Mouse (Mus musculus) midbrain, embryonic 11.5 days (tissue): Measurements from ENCODE around the gene Filip1. TPM values are rescaled to one million over a fixed set of nuclear protein-coding genes. Genes with fewer than 3 reads are reported as not detected.

Source experiments
- ATAC-seq: fragments of 200-750 bp; cut with Nextera tagmentation; 2 replicates; pipeline ENCODE4 v1.8.0; 2017; ENCODE audit warnings: moderate TSS enrichment, moderate library complexity; ENCODE audit not compliant: low FRiP score
- DNase-seq: peaks from one replicate; pipeline ENCODE4 v3.0.0; 2015; ENCODE audit warnings: low spot score; ENCODE audit errors: missing footprints
- H3K27ac ChIP-seq: fragments of 300-500 bp; sonication (generic); 2 replicates; pipeline ENCODE4 v1.5.1; 2014; ENCODE audit warnings: low read depth, low read length
- H3K27me3 ChIP-seq: fragments of 300-500 bp; sonication (generic); 2 replicates; pipeline ENCODE4 v1.6.1; 2014; ENCODE audit warnings: mild to moderate bottlenecking, low read length, moderate library complexity, mixed read lengths; ENCODE audit not compliant: control insufficient read depth, insufficient read depth
- H3K36me3 ChIP-seq: fragments of 300-500 bp; sonication (generic); 2 replicates; pipeline ENCODE4 v1.6.1; 2014; ENCODE audit warnings: mild to moderate bottlenecking, low read length, moderate library complexity, mixed read lengths; ENCODE audit not compliant: control insufficient read depth, insufficient read depth
- H3K4me1 ChIP-seq: fragments of 300-500 bp; sonication (generic); 2 replicates; pipeline ENCODE4 v1.6.1; 2014; ENCODE audit warnings: low read length; ENCODE audit not compliant: control insufficient read depth, insufficient read depth
- H3K4me2 ChIP-seq: fragments of 300-500 bp; sonication (generic); 2 replicates; pipeline ENCODE4 v1.6.1; 2014; ENCODE audit warnings: mild to moderate bottlenecking, moderate library complexity
- H3K4me3 ChIP-seq: fragments of 300-500 bp; sonication (generic); 2 replicates; pipeline ENCODE4 v1.5.1; 2014; ENCODE audit warnings: low read depth, low read length
- H3K9ac ChIP-seq: fragments of 300-500 bp; sonication (generic); 2 replicates; pipeline ENCODE4 v1.6.1; 2014; ENCODE audit warnings: low read length
- H3K9me3 ChIP-seq: fragments of 300-500 bp; sonication (generic); 2 replicates; pipeline ENCODE4 v1.6.1; 2016; ENCODE audit warnings: low read length; ENCODE audit not compliant: control insufficient read depth
- whole genome bisulfite sequencing: fragments of 180-500 bp; shearing (Covaris S2); extraction: QIAGEN DNeasy Blood & Tissue Kit; methylation state at CpG from one replicate; pipeline ENCODE4 v1.1.7; 2014; 5-methylcytosine and 5-hydroxymethylcytosine counted together
- polyA plus RNA-seq: library from polyadenylated mRNA; unstranded; fragments of >200 nt; fragmentation: Nextera tagmentation; extraction: Ambion mirVana; gene quantifications from 2 replicates; pipeline ENCODE4 v1.2.1, GENCODE M21; 2014

Filip1 gene
- polyA plus RNA-seq, 1 experiment from 2014 or later: 11.6 TPM

- H3K27me3 ChIP-seq: no peaks in the 10 kb centered on the region
- H3K4me2 ChIP-seq: no peak overlapping the region
- no peak for ATAC-seq
- 0 out of 2 replicates have a peak, but pooled peaks cover 2% of the 10 kb centered on the region for H3K4me1 ChIP-seq
- no peak overlapping the region for H3K27ac ChIP-seq
- H3K9me3 ChIP-seq: no peaks in the 10 kb centered on the region
- DNase-seq: no peak
- no peak overlapping the region for H3K9ac ChIP-seq
- WGBS: 84% methylated on average over 4 of the region's 4 CpGs
- no peaks in the 10 kb centered on the region for H3K36me3 ChIP-seq
- no peak overlapping the region for H3K4me3 ChIP-seq
Measured at GRCm38 (mm10) chr9:79993066-79993465, 19.6 kb downstream of the Filip1 start.

GRCm38 (mm10) chr9:79990456-79991017 is 22.1 kb downstream of the Filip1 start:
- no peak overlapping the region for H3K27ac ChIP-seq
- no peak for ATAC-seq

GRCm38 (mm10) chr9:79989703-79990102 is 22.9 kb downstream of the Filip1 start:
- ATAC-seq (no peak), DNase-seq (no peak)
- no peak overlapping the region for H3K27ac ChIP-seq
- no peak overlapping the region for H3K4me2 ChIP-seq
- H3K36me3 ChIP-seq: no peaks in the 10 kb centered on the region
- H3K27me3 ChIP-seq: no peaks in the 10 kb centered on the region
- H3K4me3 ChIP-seq: no peak overlapping the region
- WGBS: 89% methylated on average over 1 of the region's 1 CpGs
- 0 out of 2 replicates have a peak, but pooled peaks cover 2% of the 10 kb centered on the region for H3K4me1 ChIP-seq
- no peak overlapping the region for H3K9ac ChIP-seq
- no peaks in the 10 kb centered on the region for H3K9me3 ChIP-seq

More at GRCm38 (mm10) chr9:79990456-79991017, 22.1 kb downstream of the Filip1 start:
- H3K4me2 ChIP-seq: no peak overlapping the region
- H3K4me1 ChIP-seq: 0 out of 2 replicates have a peak, but pooled peaks cover 2% of the 10 kb centered on the region
- WGBS: 82% methylated on average over 16 of the region's 16 CpGs
- H3K36me3 ChIP-seq: no peaks in the 10 kb centered on the region
- no peak overlapping the region for H3K9ac ChIP-seq
- H3K27me3 ChIP-seq: no peaks in the 10 kb centered on the region
- DNase-seq: no peak
- no peaks in the 10 kb centered on the region for H3K9me3 ChIP-seq
- no peak overlapping the region for H3K4me3 ChIP-seq

- Histone ChIP-seq H3K4me3 (no peak overlapping the region), H3K9me3 (no peaks in the 10 kb centered on the region), H3K9ac (no peak overlapping the region), H3K36me3 (no peaks in the 10 kb centered on the region), H3K27ac (no peak overlapping the region), H3K4me1 (0 out of 2 replicates have a peak, but pooled peaks cover 2% of the 10 kb centered on the region), H3K4me2 (no peak overlapping the region), H3K27me3 (no peaks in the 10 kb centered on the region)
- ATAC-seq (no peak), DNase-seq (no peak)
- 90% methylated on average over 1 of the region's 1 CpGs for WGBS
Measured at GRCm38 (mm10) chr9:79989061-79989460, 23.6 kb downstream of the Filip1 start.

GRCm38 (mm10) chr9:79983244-79983643 is 29.4 kb downstream of the Filip1 start:
- Histone ChIP-seq H3K4me2 (no peak overlapping the region), H3K9ac (no peak overlapping the region), H3K27ac (no peak overlapping the region), H3K36me3 (no peaks in the 10 kb centered on the region), H3K4me1 (no peaks in the 10 kb centered on the region), H3K4me3 (no peak overlapping the region), H3K9me3 (no peaks in the 10 kb centered on the region), H3K27me3 (no peaks in the 10 kb centered on the region)
- DNase-seq: no peak
- ATAC-seq: no peak
- WGBS: 92% methylated on average over 10 of the region's 10 CpGs

GRCm38 (mm10) chr9:79979274-79979673 is 33.4 kb downstream of the Filip1 start:
- Histone ChIP-seq H3K36me3 (no peaks in the 10 kb centered on the region), H3K4me1 (peaks cover 3% of the 10 kb centered on the region; the same call in 1 of the 2 replicates), H3K4me2 (no peak overlapping the region), H3K9ac (no peak overlapping the region), H3K27ac (no peak overlapping the region), H3K4me3 (no peak overlapping the region), H3K27me3 (no peaks in the 10 kb centered on the region), H3K9me3 (no peaks in the 10 kb centered on the region)
- WGBS: 87% methylated on average over 2 of the region's 2 CpGs
- ATAC-seq (no peak), DNase-seq (no peak)

- H3K36me3 ChIP-seq: no peaks in the 10 kb centered on the region
- 89% methylated on average over 12 of the region's 12 CpGs for WGBS
- H3K4me1 ChIP-seq: peaks cover 3% of the 10 kb centered on the region; the same call in 1 of the 2 replicates
- no peak overlapping the region for H3K4me2 ChIP-seq
- DNase-seq: no peak
- H3K4me3 ChIP-seq: no peak overlapping the region
- H3K9ac ChIP-seq: no peak overlapping the region
- H3K27ac ChIP-seq: no peak overlapping the region
- H3K9me3 ChIP-seq: no peaks in the 10 kb centered on the region
- no peaks in the 10 kb centered on the region for H3K27me3 ChIP-seq
- ATAC-seq: no peak
Measured at GRCm38 (mm10) chr9:79978228-79979024, 34.2 kb downstream of the Filip1 start.

GRCm38 (mm10) chr9:79977549-79977971 is 35.1 kb downstream of the Filip1 start:
- Histone ChIP-seq H3K9ac (no peak overlapping the region), H3K27me3 (no peaks in the 10 kb centered on the region), H3K27ac (no peak overlapping the region), H3K9me3 (no peaks in the 10 kb centered on the region), H3K36me3 (no peaks in the 10 kb centered on the region), H3K4me3 (0 out of 2 replicates have a peak overlapping the region, but pooled peaks have one; percentile 7), H3K4me2 (peak overlapping the region; percentile 41), H3K4me1 (peaks cover 3% of the 10 kb centered on the region; the same call in 1 of the 2 replicates)
- 12% methylated on average over 13 of the region's 13 CpGs for WGBS
- ATAC-seq (peak; percentile 55; the same call in 1 of the 2 replicates), DNase-seq (peak; percentile 94)

- WGBS: 79% methylated on average over 8 of the region's 8 CpGs
- H3K9ac ChIP-seq: no peak overlapping the region
- H3K27ac ChIP-seq: no peak overlapping the region
- no peaks in the 10 kb centered on the region for H3K9me3 ChIP-seq
- ATAC-seq (no peak), DNase-seq (no peak)
- no peak overlapping the region for H3K4me3 ChIP-seq
- peaks cover 3% of the 10 kb centered on the region; the same call in 1 of the 2 replicates for H3K4me1 ChIP-seq
- H3K36me3 ChIP-seq: no peaks in the 10 kb centered on the region
- H3K27me3 ChIP-seq: no peaks in the 10 kb centered on the region
- H3K4me2 ChIP-seq: no peak overlapping the region
Measured at GRCm38 (mm10) chr9:79976789-79977188, 35.9 kb downstream of the Filip1 start.
